In the genomic region with DNA sequence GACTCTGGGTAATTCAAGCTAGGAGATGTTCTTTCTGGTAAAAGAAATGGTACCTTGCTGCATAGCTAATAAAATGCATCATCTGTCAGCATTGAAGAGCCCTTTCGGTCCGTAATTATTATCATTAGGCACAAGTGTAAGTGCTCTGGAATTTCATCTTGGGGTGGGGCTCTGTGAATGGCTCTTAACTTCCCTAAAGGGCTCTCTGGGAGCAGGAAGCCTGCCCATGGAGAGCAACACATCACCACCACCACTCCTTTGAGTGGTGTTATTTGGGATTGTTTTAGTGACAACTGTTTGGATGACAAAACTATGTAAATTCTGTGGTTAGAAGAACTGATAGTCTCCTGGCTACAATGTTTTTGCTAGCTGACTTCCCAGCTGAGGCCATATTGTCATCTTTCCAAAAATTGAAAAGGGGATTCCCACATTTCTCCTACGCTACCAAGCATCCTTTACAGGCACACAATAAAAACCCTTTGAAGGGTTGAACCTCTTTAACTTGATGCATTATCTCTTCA, we compare ENCODE assay signal across 21 mouse cellular contexts.
DNase-seq lines count a peak whose midpoint lies in the region; ATAC-seq lines count a peak whose summit lies in the region.
"Had no signal": no experiment of that assay in that cellular context is flagged by ENCODE, and none has a peak within 500 bp of the region (broad histone marks: within the 10 kb centered on the region; RNA-seq: fewer than 3 reads in every experiment).

No protein-coding gene starts in this region.

- H3K27me3 ChIP-seq in lung, embryonic 16.5 days (ENCODE audit: control insufficient read depth, insufficient read depth, low read depth, low read length) = no peaks in the 10 kb centered on the region
- H3K27me3 ChIP-seq: embryonic facial prominence, embryonic 13.5 days; forebrain, embryonic 13.5 days; heart, embryonic 12.5 days; hindbrain, embryonic 12.5 days had no signal

- 63% methylated on average over 3 of the region's 3 CpGs for WGBS in lung, embryonic 16.5 days

- H3K9me3 ChIP-seq in lung, embryonic 16.5 days (ENCODE audit: control insufficient read depth, low read length) = no peaks in the 10 kb centered on the region
- H3K9me3 ChIP-seq: embryonic facial prominence, embryonic 13.5 days; forebrain, embryonic 13.5 days; heart, embryonic 12.5 days; hindbrain, embryonic 12.5 days had no signal

- H3K36me3 ChIP-seq in lung, embryonic 16.5 days (ENCODE audit: control insufficient read depth, insufficient read depth, low read length) = no peaks in the 10 kb centered on the region
- H3K36me3 ChIP-seq: embryonic facial prominence, embryonic 13.5 days; heart, embryonic 12.5 days; hindbrain, embryonic 12.5 days had no signal

- H3K27ac ChIP-seq in lung, embryonic 16.5 days (ENCODE audit: low read length) = no peak overlapping the region
- H3K27ac ChIP-seq: embryonic facial prominence, embryonic 13.5 days; forebrain, embryonic 13.5 days; gastrocnemius, adult 2 months; hindbrain, embryonic 12.5 days had no signal

- peaks cover 8% of the 10 kb centered on the region; the same call in 1 of the 2 replicates for H3K4me1 ChIP-seq in lung, embryonic 16.5 days (replicated peaks; ENCODE audit: control insufficient read depth, insufficient read depth, low read length)
- H3K4me1 ChIP-seq: embryonic facial prominence, embryonic 13.5 days; hindbrain, embryonic 12.5 days had no signal

- no peak overlapping the region for H3K4me3 ChIP-seq in lung, embryonic 16.5 days (ENCODE audit: low read length)
- H3K4me3 ChIP-seq: embryonic facial prominence, embryonic 13.5 days; forebrain, embryonic 13.5 days; gastrocnemius, adult 2 months; heart, embryonic 12.5 days; hindbrain, embryonic 12.5 days had no signal

- H3K9ac ChIP-seq in lung, embryonic 16.5 days (ENCODE audit: low read length) = no peak overlapping the region
- H3K9ac ChIP-seq: embryonic facial prominence, embryonic 13.5 days; forebrain, embryonic 13.5 days; forebrain, postnatal 0 days; heart, embryonic 12.5 days; hindbrain, embryonic 12.5 days had no signal

- ATAC-seq in lung, embryonic 16.5 days (ENCODE audit: low read depth) = peak; percentile 56; the same call in 1 of the 2 replicates
- ATAC-seq: activated CD4-positive, CD25-positive, alpha-beta regulatory T cell, adult 4 months; forebrain, embryonic 13.5 days; forebrain, postnatal 0 days; hindbrain, embryonic 16.5 days had no signal

- DNase-seq in lung, postnatal 4 days = no peak
- DNase-seq in 3T3-L1 (ENCODE audit: low read depth, low spot score) = peak; percentile 56
- DNase-seq in NIH3T3 (ENCODE audit: low read depth) = peak; percentile 11
- DNase-seq in lung, postnatal 36 days = peak; percentile 31
- DNase-seq in urinary bladder, postnatal 25 days (ENCODE audit: low spot score) = no peak
- no peak for DNase-seq in layer of hippocampus, adult 8-10 months (ENCODE audit: low spot score in 2 of 2)
- DNase-seq: adrenal gland, postnatal 14 days; cerebellum, adult 11-12 months; cerebellum, adult 9-10 months; cerebellum, postnatal 36 days; forebrain, postnatal 0 days; gastrocnemius, adult 2 months; gastrocnemius, postnatal 25 days; heart, postnatal 36 days had no signal

- H3K4me2 ChIP-seq in lung, embryonic 16.5 days (ENCODE audit: low read depth, low read length) = no peak overlapping the region
- H3K4me2 ChIP-seq: embryonic facial prominence, embryonic 13.5 days; forebrain, embryonic 13.5 days; heart, embryonic 12.5 days; hindbrain, embryonic 12.5 days had no signal

Comparison
In these comparisons a context has a peak if more than half of its experiments do, and no peak if none do; other contexts are left out.
1. DNase-seq: peak in 3T3-L1 (single experiment), NIH3T3 (single experiment) and lung, postnatal 36 days (single experiment); none in lung, postnatal 4 days (0 of 2), urinary bladder, postnatal 25 days (single experiment) and layer of hippocampus, adult 8-10 months (0 of 2).